Mouse (Mus musculus) cerebellum, adult (tissue): ENCODE measurements around the gene Btbd35f9.
"Not testable (repeated sequence)": the region's sequence is repeated elsewhere in the genome, so short reads cannot be mapped to it uniquely, and the experiment has no call there.

Source experiments
- ATAC-seq: cut with Nextera tagmentation; 2 replicates; pipeline ENCODE4 v1.9.2; 2017; ENCODE audit warnings: mild to moderate bottlenecking, moderate library complexity, mixed read lengths; ENCODE audit not compliant: insufficient number of reproducible peaks, low FRiP score, low TSS enrichment

Btbd35f9 gene

GRCm38 (mm10) chrX:34161399-34161798 lies at the start of gene Btbd35f9:
TSS of gene Btbd35f9 (minus strand) at chrX:34161499.
- ATAC-seq, result not testable (repeated sequence)
